Mouse (Mus musculus) liver, adult (tissue): ENCODE results near the gene Pdss2.

Experiments
- GATA4 ChIP-seq: IDR thresholded peaks from 2 replicates; pipeline ENCODE4 v1.6.1; 2014; ENCODE audit warnings: mild to moderate bottlenecking, low read length; ENCODE audit not compliant: insufficient replicate concordance

Gene Pdss2

GRCm38 (mm10) chr10:43467659-43468058 lies 246.4 kb downstream of the Pdss2 start:
- no peak for TF ChIP-seq GATA4

DNA sequence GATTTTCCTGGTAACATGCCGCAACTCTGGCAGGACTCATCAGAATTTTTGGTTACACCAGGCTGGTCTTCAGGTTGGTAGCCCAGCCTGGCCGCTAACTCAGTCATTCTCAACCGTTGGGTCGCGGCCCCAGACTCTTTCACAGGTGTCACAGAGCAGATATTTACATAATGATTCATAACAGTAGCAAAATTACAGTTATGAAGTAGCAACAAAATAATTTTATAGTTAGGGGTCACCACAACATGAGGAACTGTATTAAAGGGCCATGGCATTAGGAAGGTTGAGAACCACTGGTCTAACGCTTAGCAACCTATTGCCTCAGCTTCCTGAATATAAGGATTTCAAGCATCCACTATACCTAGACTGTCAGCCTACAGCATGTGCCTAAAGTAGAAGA lies 247.0 kb downstream of the Pdss2 start:
- no peak for TF ChIP-seq GATA4

- TF ChIP-seq GATA4: no peak
These were observed 254.1 kb downstream of the Pdss2 start for GRCm38 (mm10) chr10:43475376-43475775.

DNA sequence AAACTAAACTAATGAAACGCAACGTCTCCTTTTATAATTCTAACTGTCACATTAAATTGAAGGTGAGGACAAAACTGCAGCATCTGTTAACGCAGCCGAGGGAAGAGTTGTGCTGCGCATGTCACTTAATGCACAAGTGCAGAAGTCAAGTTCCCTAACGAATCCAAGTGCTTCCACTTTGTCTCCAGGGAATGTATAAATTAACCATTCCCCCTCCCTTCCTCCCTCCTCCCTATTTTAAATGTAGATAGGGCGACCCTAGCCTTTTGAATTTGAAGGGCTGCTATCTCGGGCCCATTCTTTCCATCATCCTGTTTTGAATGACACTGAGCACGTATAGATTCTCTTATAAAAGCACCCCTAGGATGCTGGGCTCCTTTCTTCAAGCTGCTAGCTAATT lies 256.2 kb downstream of the Pdss2 start:
- no peak for TF ChIP-seq GATA4

DNA sequence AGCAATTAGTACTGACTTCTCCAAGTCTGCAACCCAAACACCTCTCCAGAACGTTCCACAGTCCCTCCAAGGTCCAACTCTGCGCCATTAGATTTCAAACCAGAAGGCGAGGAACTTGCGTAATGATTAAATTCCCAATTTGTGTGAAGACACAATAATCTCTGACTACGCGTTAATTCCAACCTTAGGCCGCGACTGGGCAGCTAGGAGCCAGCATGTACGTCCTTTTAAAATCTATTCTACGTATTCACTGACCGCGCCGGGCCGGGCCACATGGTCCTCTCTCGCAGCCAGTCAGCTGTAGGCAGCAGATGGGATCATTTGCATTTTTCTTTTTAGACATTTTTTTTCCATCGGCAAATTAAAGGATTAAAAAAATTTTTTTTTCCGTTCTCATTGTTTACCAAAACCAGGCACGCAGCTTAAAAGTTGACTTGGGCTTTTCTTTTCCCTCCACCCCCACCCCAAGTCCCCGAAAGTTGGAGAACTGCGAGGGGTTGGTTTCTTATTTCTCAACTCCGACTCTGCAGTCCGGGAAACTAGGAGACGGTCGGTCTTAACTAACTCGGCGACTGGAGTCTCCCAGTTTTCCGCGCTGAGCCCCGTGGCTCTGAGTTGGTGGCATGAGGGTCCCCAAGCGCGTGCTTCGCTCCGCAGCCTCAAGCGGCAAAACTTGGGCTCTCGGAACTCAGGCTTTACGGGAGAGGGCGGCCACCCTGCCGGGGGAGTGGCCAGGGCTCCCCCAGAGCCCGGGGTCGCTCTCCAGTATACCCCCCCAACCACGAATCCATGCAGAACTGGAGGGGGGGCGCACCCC lies 256.8 kb downstream of the Pdss2 start:
- no peak for TF ChIP-seq GATA4

DNA sequence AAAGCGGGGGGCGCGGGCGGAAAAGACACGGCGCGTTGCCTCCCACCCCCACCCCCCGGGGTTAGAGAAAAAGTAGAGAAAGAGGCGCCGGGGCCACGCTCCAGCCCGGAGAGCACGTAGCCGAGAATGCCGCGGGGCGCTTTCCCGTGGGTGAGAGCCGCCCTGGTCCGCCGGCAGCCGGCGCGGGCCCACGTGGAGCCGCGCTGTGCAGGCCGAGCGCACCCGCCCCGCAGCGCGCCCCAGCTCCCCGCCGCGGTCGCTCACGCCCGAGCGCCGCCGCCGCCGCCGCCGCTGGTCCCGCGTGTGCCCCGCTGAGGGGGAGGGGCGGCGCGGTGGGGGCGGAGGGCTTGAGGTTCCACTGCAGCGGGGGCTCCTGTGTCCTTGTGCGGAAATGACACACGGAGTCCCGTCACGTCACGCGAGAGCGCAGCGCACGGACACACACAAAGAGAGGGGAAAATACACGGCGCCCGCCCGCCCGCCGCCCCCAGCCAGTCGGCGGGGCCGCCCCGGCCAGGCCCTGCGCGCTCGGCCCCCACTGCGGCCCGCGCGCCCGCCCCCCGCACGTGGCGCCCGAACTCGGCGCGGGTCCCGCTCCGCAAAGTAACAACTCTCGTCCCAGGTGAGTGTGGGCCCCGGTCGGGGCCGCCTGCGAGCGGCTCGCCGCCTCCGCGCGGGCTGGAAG lies 257.6 kb downstream of the Pdss2 start, which contains the start of gene Bend3:
Gene Bend3, plus strand, starts transcription at position 81 of the 685 bp plus-strand sequence.
- no peak for TF ChIP-seq GATA4

DNA sequence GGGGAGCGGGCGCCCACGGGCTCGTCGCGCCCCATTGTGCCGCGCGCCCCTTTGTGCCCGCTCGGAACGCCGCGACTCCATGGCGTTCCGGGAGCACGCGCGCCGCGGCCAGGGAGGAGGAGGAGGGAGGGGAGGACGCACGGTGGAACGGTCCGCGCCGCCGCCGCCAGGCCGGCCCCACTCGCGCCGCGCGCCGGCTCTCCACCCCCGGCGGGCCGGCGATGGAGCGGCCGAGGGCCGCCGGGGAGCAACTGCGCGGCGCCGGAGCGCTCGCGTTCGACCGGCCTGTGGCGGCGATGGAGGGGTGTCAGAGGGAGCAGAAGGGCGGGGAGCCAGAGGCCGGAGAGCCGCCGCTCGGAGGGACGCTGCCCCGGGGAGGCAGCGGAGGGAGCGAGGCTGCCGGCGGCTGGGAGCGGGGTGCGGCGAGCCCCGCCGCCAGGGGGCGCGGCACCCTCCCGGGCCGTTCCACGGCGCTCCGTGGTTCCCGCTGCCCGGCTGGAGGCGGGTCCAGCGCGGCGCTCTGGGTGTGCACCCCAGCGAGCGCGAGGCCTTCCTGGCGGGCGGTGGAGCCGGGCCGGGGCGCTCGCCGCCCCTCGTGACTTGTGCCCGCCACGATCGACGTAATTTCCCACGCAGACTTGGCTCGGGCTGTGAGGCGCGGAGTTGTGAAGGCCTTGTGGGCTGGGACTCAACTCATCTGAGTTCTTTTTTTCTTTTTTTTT lies 258.3 kb downstream of the Pdss2 start:
- no peak for TF ChIP-seq GATA4

GRCm38 (mm10) chr10:43480227-43480849 lies 259.1 kb downstream of the Pdss2 start:
- no peak for TF ChIP-seq GATA4

- no peak for TF ChIP-seq GATA4
These were observed 259.9 kb downstream of the Pdss2 start for GRCm38 (mm10) chr10:43481179-43481578.

DNA sequence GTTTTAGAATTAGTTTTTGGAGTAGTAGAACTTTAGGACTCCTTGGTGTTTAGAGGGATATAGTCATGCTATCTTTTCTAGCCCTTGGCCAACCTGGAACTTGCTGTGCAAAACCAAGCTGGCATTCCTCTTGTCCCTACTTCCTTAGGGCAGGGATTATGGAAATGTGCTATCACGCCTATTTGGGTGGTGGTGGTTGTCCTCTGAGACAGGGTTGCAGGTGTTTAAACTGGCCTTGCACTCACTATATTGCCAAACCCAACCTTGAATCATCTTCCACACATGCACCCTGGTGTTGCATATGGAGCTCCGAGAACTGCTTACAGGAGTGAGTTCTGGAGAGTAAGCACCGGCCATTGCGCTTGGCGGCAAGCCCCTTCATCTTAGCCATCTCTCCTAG lies 260.7 kb downstream of the Pdss2 start:
- TF ChIP-seq GATA4: no peak

DNA sequence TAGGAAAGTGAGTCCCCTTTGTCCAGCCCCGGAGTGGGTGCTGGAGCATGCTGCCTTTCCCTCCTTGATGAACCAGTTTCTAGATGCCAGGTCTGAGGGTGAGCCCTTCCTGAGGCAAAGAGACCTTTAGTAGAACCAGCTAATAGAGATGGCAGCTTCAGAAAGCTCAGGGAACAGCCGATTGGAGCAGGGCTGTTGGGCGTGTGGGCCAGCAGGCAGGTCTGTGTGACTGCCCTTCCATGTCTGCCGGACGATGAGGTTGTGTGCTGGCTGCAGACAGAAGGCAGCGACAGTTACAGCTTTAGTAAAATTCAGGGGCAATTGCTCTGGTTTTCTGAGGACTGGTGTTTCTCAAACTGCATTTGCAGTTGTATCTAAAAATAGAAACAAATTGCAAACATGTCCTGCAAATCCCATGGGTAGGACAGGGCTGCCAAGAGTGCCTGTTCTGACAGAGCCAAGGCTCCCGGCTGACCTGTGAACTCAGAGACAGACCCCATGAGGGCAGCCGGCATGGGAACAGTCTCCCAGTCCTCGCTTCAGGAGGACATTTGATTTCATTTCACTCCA lies 262.2 kb downstream of the Pdss2 start:
- no peak for TF ChIP-seq GATA4

GRCm38 (mm10) chr10:43485751-43486268 lies 264.5 kb downstream of the Pdss2 start:
- no peak for TF ChIP-seq GATA4

DNA sequence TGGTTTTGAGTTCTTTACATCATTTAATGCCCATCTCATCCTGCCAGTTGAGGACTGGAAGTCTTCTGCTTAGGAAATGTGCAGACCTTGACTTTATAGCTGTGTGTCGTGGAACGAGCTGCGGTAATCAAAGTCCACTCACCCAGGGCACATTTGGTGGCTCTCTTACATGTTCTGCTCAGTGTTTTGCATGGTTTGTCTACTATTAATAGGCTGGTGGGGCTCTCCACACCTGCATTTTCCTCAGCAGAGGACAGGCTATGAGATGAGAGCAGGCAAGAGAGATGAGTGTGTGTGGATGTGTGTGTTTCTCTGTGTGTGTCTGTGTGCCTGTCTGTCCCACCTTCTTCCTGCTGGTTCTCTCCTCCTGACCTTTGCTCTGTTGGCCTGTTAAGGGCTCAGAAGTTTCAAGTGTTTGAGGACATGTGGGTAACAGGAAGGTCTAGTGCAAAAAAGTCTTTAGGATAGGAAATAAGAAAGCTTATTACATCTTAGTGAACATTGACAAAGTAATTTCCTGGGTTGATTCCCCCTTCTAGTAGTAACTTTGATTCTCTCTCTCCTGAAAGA lies 266.2 kb downstream of the Pdss2 start:
- TF ChIP-seq GATA4: no peak

DNA sequence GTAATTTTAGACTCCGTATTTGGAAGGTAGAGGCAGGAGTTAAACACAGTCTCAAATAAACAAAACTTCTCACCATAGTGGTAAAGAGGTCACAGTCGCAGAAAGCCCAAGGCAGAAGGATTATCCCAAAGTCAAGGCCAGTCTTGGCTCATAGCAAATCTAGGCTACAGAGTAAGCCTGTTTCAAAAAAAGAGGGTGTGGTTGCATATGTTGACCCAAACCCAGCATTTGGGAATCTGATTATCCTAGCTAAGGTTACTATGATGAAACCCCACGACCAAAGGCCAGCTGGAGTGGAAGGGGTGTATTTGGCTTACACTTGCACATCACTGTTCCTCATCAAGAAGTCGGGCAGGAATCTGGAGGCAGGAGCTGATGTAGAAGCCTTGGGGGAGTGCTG lies 267.0 kb downstream of the Pdss2 start:
- no peak for TF ChIP-seq GATA4
